Mouse (Mus musculus) bone marrow, adult 2 months (tissue): ENCODE data around the gene Sirt6.

Experiments used
- CTCF ChIP-seq: fragments of 200-500 bp; IDR thresholded peaks from 2 replicates; pipeline ENCODE4 v1.5.1; 2011; ENCODE audit warnings: low read length, control low read depth; ENCODE audit not compliant: control insufficient read depth, insufficient read depth
- POLR2A ChIP-seq: fragments of 200-500 bp; IDR thresholded peaks from 2 replicates; pipeline ENCODE4 v1.6.1; 2011; ENCODE audit warnings: low read depth, mild to moderate bottlenecking, control low read depth, low read length, borderline replicate concordance; ENCODE audit not compliant: control insufficient read depth

- TF ChIP-seq POLR2A, result no peak
- TF ChIP-seq CTCF, result no peak
Observed at GRCm38 (mm10) chr10:81572975-81573374, 54.6 kb downstream of the Sirt6 start.
